Mouse (Mus musculus) lung, postnatal 0 days (tissue): ENCODE measurements around the gene Opn1mw.

ENCODE experiments used
- CTCF ChIP-seq: IDR thresholded peaks from 2 replicates; pipeline ENCODE4 v1.5.1; 2016; ENCODE audit warnings: antibody characterized with exemption, mild to moderate bottlenecking
- EP300 ChIP-seq: IDR thresholded peaks from 2 replicates; pipeline ENCODE4 v1.6.1; 2016; ENCODE audit warnings: antibody characterized with exemption, mild to moderate bottlenecking, control low read depth

GRCm38 (mm10) chrX:74167738-74168137, 40.5 kb downstream of the Opn1mw start, which contains the start of gene Tex28:
- TF ChIP-seq CTCF, result no peak
- no peak for TF ChIP-seq EP300
